Mouse (Mus musculus): ENCODE results near the gene Sdk2. TPM values are rescaled to one million over a fixed set of nuclear protein-coding genes. Genes with fewer than 3 reads are reported as not detected.
A peak's percentile ranks its signal among the peaks of the same experiment; 100 is the strongest.

The Sdk2 gene
- polyA plus RNA-seq, 1 experiment from 2014 or later = 0.66 TPM

DNA sequence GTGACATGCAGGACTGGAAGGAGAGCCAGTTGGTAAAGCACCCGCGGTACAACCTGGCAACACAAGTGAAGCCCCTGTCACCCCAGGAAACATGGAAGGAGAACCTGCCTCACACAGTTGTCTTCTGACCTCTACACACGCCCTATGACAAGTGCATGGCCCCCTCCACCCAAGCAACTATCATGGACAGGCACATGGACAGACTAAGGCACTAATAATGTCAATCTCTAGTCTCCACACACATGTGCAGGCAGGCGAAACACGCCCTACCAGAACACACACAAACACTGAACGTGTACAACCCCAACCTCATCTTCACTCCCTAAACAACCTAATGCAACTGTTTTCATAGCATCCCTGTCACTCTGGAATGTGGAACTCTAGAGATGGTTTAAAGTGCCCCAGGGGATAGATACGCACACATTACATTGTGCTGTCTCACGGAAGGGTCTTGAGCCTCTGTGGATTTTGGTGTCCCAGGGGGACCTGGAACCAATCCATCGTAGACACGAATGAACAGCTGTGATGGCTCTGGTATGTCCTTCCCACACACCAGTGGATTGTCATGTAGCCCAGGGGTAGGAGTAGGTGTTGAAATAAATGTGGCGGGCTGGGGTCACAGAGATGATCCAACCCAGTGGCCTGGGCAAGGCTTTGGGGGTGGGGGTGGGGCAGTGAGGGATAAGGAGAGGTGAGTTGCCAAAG lies 329.8 kb downstream of the Sdk2 start:
- ATAC-seq (no peak), DNase-seq (ENCODE audit: low spot score) (no peak)
- Histone ChIP-seq H3K9me3 (ENCODE audit: low read length) (no peaks in the 10 kb centered on the region), H3K36me3 (ENCODE audit: insufficient read depth, low read length) (no peaks in the 10 kb centered on the region), H3K27ac (ENCODE audit: low read length) (0 out of 2 replicates have a peak overlapping the region, but pooled peaks have one; percentile 21), H3K4me1 (ENCODE audit: insufficient read depth, low read depth, low read length) (peaks cover 67% of the 10 kb centered on the region), H3K4me3 (ENCODE audit: low read depth, low read length) (no peak overlapping the region), H3K9ac (replicated peaks; ENCODE audit: low read depth) (no peak overlapping the region), H3K27me3 (replicated peaks; ENCODE audit: insufficient read depth, low read length) (no peaks in the 10 kb centered on the region), H3K4me2 (replicated peaks; ENCODE audit: low read depth, low read length) (no peak overlapping the region)
- WGBS = 70% methylated on average over 11 of the region's 11 CpGs
- TF ChIP-seq EP300 (IDR thresholded peaks at IDR 0.05) (no peak), CTCF (IDR thresholded peaks at IDR 0.05) (no peak)

DNA sequence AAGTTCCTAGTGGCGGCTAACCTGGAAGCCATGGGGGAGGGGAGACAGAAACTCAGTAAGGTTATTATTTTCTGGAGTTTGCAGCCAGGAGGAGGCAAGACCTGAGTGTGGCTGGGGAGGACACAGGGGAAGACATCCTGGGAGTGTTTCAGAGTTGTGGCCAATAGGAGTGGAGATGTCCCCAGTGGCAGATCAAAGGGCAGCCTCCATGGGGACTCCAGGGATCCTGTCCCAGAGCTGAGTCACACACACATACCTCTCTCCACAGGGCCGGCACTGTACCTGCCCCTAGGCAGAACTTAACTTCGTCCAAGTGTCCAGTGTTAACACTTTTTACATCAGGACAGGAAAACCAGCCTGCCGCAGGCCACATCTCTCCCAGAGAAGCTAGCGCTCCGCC lies 331.7 kb downstream of the Sdk2 start:
- Histone ChIP-seq H3K36me3 (ENCODE audit: insufficient read depth, low read length) (no peaks in the 10 kb centered on the region), H3K4me2 (replicated peaks; ENCODE audit: low read depth, low read length) (no peak overlapping the region), H3K4me3 (ENCODE audit: low read depth, low read length) (no peak overlapping the region), H3K9me3 (ENCODE audit: low read length) (no peaks in the 10 kb centered on the region), H3K4me1 (ENCODE audit: insufficient read depth, low read depth, low read length) (peaks cover 79% of the 10 kb centered on the region), H3K27me3 (replicated peaks; ENCODE audit: insufficient read depth, low read length) (no peaks in the 10 kb centered on the region), H3K9ac (replicated peaks; ENCODE audit: low read depth) (no peak overlapping the region), H3K27ac (ENCODE audit: low read length) (peak overlapping the region; percentile 84)
- DNase-seq (ENCODE audit: low spot score) (peak; percentile 36), ATAC-seq (no peak)
- no peak for TF ChIP-seq CTCF (IDR thresholded peaks at IDR 0.05)
- TF ChIP-seq EP300 (IDR thresholded peaks at IDR 0.05) = no peak
- 42% methylated on average over 6 of the region's 6 CpGs for WGBS

DNA sequence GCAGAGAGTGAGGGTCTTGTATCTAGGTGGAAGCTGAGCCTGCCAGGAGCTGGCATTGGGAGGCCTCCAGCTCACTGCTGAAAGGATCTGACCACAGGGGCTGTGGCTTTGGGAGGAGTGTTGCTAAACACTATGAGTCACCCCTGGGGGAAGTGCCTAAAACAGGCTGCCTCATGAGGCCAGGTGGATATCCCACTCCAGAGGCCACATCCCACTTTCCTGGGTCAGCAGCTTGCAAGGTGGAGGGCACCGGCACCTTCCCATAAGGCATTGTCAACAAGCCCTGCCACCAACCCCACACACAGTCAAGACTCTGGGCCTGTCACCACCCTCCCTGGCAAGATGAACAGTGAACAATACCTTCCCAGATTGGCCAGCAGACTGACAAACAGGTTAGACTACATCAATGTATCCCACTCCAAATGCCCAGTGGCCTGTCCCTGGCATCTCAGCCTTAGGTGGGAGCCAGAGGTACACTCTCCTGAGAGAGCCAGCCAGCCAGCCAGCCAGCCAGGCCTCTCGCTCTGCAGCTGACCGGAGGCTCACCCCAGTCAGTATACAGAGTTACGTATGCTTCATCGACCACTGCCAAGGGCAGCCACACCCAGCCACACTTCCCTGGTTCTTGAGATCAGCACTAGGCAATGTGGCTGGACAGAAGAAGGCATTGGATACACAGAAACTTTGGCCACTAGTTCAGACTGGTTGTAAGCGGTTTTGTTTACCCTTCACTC lies 333.0 kb downstream of the Sdk2 start:
- TF ChIP-seq CTCF (IDR thresholded peaks at IDR 0.05) (no peak), EP300 (IDR thresholded peaks at IDR 0.05) (peak; percentile 58)
- DNase-seq (ENCODE audit: low spot score) = peak; percentile 97
- no peak overlapping the region for H3K4me3 ChIP-seq (ENCODE audit: low read depth, low read length)
- peak overlapping the region; percentile 84 for H3K27ac ChIP-seq (ENCODE audit: low read length)
- 0 out of 2 replicates have a peak overlapping the region, but pooled peaks have one; percentile 16 for H3K9ac ChIP-seq (replicated peaks; ENCODE audit: low read depth)
- peak overlapping the region; percentile 12; the same call in 1 of the 2 replicates for H3K4me2 ChIP-seq (replicated peaks; ENCODE audit: low read depth, low read length)
- H3K4me1 ChIP-seq (ENCODE audit: insufficient read depth, low read depth, low read length) = peaks cover 65% of the 10 kb centered on the region
- 10% methylated on average over 6 of the region's 6 CpGs for WGBS
- no peaks in the 10 kb centered on the region for H3K9me3 ChIP-seq (ENCODE audit: low read length)
- H3K27me3 ChIP-seq (replicated peaks; ENCODE audit: insufficient read depth, low read length) = no peaks in the 10 kb centered on the region
- peak; percentile 89 for ATAC-seq
- peaks cover 7% of the 10 kb centered on the region; the same call in 1 of the 2 replicates for H3K36me3 ChIP-seq (ENCODE audit: insufficient read depth, low read length)

DNA sequence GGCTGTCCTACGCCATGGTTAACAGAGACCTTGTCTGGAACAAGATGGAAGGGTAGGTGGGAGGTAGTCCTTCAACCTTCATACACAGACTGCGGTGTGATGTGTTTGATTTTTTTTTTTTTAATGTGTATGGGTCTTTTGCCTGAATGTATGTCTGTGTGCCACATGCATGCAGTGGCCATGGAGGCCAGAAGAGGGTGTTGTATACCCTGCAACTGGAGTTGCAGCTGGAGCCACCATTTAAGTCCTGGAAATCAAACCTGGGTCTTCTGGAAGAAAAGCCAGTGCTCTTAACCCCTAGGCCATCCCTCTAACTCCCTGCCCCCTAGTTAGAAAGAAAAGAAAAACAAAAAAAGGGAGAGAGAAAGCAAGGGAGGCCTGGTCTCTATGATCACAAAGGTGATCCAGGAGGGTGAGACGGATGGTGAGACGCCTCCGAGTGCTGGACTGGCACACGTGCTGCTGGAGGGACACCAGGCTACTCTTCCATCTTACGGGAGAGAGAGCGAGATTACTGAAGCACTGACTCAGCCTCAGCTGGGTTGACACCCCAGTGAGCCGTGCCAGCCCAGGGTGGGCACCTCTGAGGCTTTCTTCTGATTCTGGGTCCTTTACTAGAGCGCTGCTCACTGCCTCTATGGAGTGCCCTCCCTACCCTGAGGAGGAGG lies 334.8 kb downstream of the Sdk2 start:
- no peaks in the 10 kb centered on the region for H3K9me3 ChIP-seq (ENCODE audit: low read length)
- H3K36me3 ChIP-seq (ENCODE audit: insufficient read depth, low read length) = peaks cover 23% of the 10 kb centered on the region
- TF ChIP-seq EP300 (IDR thresholded peaks at IDR 0.05) (no peak), CTCF (IDR thresholded peaks at IDR 0.05) (peak; percentile 40)
- H3K9ac ChIP-seq (replicated peaks; ENCODE audit: low read depth) = no peak overlapping the region
- peaks cover 51% of the 10 kb centered on the region for H3K4me1 ChIP-seq (ENCODE audit: insufficient read depth, low read depth, low read length)
- peak overlapping the region; percentile 84 for H3K27ac ChIP-seq (ENCODE audit: low read length)
- H3K27me3 ChIP-seq (replicated peaks; ENCODE audit: insufficient read depth, low read length) = no peaks in the 10 kb centered on the region
- whole genome bisulfite sequencing = 86% methylated on average over 10 of the region's 10 CpGs
- DNase-seq (ENCODE audit: low spot score) (no peak), ATAC-seq (no peak)
- no peak overlapping the region for H3K4me2 ChIP-seq (replicated peaks; ENCODE audit: low read depth, low read length)
- H3K4me3 ChIP-seq (ENCODE audit: low read depth, low read length) = no peak overlapping the region

DNA sequence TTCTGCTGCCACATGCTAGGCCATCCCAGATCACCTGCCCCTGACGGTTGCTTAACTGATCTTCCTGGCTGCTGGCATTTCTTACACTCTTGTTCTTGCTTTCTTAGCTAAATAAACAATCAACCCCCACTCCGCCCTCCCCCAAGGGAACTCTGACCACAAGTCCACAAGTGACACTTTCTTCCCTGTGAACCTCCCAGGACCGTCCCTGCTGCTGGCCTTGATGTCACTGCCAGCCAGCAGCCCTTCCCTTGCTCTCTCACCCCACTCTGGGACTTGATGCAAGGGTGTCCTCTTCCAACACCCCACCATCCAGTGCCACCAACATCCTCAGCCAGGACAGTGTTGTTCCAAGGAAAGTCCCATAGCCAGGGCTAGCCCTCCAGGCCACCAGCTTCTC lies 336.0 kb downstream of the Sdk2 start:
- H3K36me3 ChIP-seq (ENCODE audit: insufficient read depth, low read length) = peaks cover 35% of the 10 kb centered on the region
- no peak overlapping the region for H3K4me2 ChIP-seq (replicated peaks; ENCODE audit: low read depth, low read length)
- peak; percentile 50 for DNase-seq (ENCODE audit: low spot score)
- H3K27me3 ChIP-seq (replicated peaks; ENCODE audit: insufficient read depth, low read length) = no peaks in the 10 kb centered on the region
- WGBS = 26% methylated on average over 3 of the region's 3 CpGs
- no peak overlapping the region for H3K4me3 ChIP-seq (ENCODE audit: low read depth, low read length)
- TF ChIP-seq EP300 (IDR thresholded peaks at IDR 0.05) (no peak), CTCF (IDR thresholded peaks at IDR 0.05) (no peak)
- H3K4me1 ChIP-seq (ENCODE audit: insufficient read depth, low read depth, low read length) = peaks cover 50% of the 10 kb centered on the region
- peak overlapping the region; percentile 35 for H3K27ac ChIP-seq (ENCODE audit: low read length)
- no peak for ATAC-seq
- no peaks in the 10 kb centered on the region for H3K9me3 ChIP-seq (ENCODE audit: low read length)
- 0 out of 2 replicates have a peak overlapping the region, but pooled peaks have one; percentile 1 for H3K9ac ChIP-seq (replicated peaks; ENCODE audit: low read depth)

DNA sequence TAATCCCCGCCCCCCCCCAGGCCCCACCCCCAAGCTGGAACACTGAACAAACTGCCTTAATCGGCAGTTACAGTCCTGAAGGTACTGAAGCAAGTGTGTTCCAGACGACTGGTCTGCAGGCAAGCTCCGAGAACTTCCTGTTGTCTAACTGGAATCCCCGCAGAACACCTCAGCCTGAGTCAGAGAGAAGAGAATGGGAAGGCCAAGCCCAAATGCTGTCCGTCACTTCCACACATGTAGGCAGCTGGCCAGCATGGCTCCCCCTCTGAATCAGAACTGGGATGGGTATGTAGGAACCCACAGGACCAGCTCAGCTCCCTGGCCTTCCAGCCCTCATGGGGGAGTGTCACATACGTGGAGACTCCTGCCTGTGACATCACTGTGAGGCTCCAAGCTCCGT lies 336.9 kb downstream of the Sdk2 start:
- Histone ChIP-seq H3K27ac (ENCODE audit: low read length) (no peak overlapping the region), H3K9ac (replicated peaks; ENCODE audit: low read depth) (no peak overlapping the region), H3K36me3 (ENCODE audit: insufficient read depth, low read length) (peaks cover 36% of the 10 kb centered on the region), H3K4me2 (replicated peaks; ENCODE audit: low read depth, low read length) (no peak overlapping the region), H3K27me3 (replicated peaks; ENCODE audit: insufficient read depth, low read length) (no peaks in the 10 kb centered on the region), H3K9me3 (ENCODE audit: low read length) (no peaks in the 10 kb centered on the region), H3K4me3 (ENCODE audit: low read depth, low read length) (no peak overlapping the region), H3K4me1 (ENCODE audit: insufficient read depth, low read depth, low read length) (peaks cover 43% of the 10 kb centered on the region)
- peak; percentile 78 for TF ChIP-seq EP300 (IDR thresholded peaks at IDR 0.05)
- TF ChIP-seq CTCF (IDR thresholded peaks at IDR 0.05) = no peak
- ATAC-seq (peak; percentile 4; the same call in 1 of the 2 replicates), DNase-seq (ENCODE audit: low spot score) (peak; percentile 71)
- 37% methylated on average over 8 of the region's 8 CpGs for WGBS
